Mouse (Mus musculus) forebrain, embryonic 11.5 days (tissue): ENCODE data around the gene Drap1. TPM values are rescaled to one million over a fixed set of nuclear protein-coding genes. Genes with fewer than 3 reads are reported as not detected.

Source experiments
- ATAC-seq: fragments of 200-750 bp; cut with Nextera tagmentation; replicated peaks from 2 replicates; pipeline ENCODE4 v1.8.0; 2017; ENCODE audit warnings: moderate TSS enrichment; ENCODE audit not compliant: low FRiP score
- DNase-seq: peaks from one replicate; pipeline ENCODE4 v3.0.0-alpha.2; 2017; ENCODE audit warnings: low spot score
- H3K27ac ChIP-seq: fragments of 300-500 bp; sonication (generic); 2 replicates; pipeline ENCODE4 v1.5.1; 2014; ENCODE audit warnings: low read depth, low read length
- H3K27me3 ChIP-seq: fragments of 300-500 bp; sonication (generic); 2 replicates; pipeline ENCODE4 v1.6.1; 2014; ENCODE audit warnings: mild to moderate bottlenecking, low read length, mixed read lengths; ENCODE audit not compliant: control insufficient read depth, insufficient read depth
- H3K36me3 ChIP-seq: fragments of 300-500 bp; sonication (generic); 2 replicates; pipeline ENCODE4 v1.6.1; 2014; ENCODE audit warnings: mild to moderate bottlenecking, low read length, moderate library complexity, mixed read lengths; ENCODE audit not compliant: control insufficient read depth, insufficient read depth
- H3K4me1 ChIP-seq: fragments of 300-500 bp; sonication (generic); replicated peaks from 2 replicates; pipeline ENCODE4 v1.6.1; 2014; ENCODE audit warnings: low read length, mixed read lengths; ENCODE audit not compliant: control insufficient read depth, insufficient read depth
- H3K4me2 ChIP-seq: fragments of 300-500 bp; sonication (generic); 2 replicates; pipeline ENCODE4 v1.6.1; 2014; ENCODE audit warnings: low read depth, mild to moderate bottlenecking, low read length, moderate library complexity, mixed read lengths; ENCODE audit not compliant: severe bottlenecking
- H3K4me3 ChIP-seq: fragments of 300-500 bp; sonication (generic); 2 replicates; pipeline ENCODE4 v1.5.1; 2014; ENCODE audit warnings: low read depth, low read length
- H3K9ac ChIP-seq: fragments of 300-500 bp; sonication (generic); 2 replicates; pipeline ENCODE4 v1.6.1; 2014; ENCODE audit warnings: low read length
- H3K9me3 ChIP-seq: fragments of 300-500 bp; sonication (generic); 2 replicates; pipeline ENCODE4 v1.6.1; 2016; ENCODE audit warnings: low read length, mixed read lengths; ENCODE audit not compliant: control insufficient read depth
- WGBS: fragments of 180-500 bp; shearing (Covaris S2); extraction: QIAGEN DNeasy Blood & Tissue Kit; methylation state at CpG from one replicate; pipeline ENCODE4 v1.1.7; 2014; 5-methylcytosine and 5-hydroxymethylcytosine counted together
- polyA plus RNA-seq: library from polyadenylated mRNA; unstranded; fragments of >200 nt; fragmentation: Nextera tagmentation; extraction: Ambion mirVana; gene quantifications from 2 replicates; pipeline ENCODE4 v1.2.1, GENCODE M21; 2014

The Drap1 gene
- polyA plus RNA-seq, 1 experiment from 2014 or later: 202 TPM

DNA sequence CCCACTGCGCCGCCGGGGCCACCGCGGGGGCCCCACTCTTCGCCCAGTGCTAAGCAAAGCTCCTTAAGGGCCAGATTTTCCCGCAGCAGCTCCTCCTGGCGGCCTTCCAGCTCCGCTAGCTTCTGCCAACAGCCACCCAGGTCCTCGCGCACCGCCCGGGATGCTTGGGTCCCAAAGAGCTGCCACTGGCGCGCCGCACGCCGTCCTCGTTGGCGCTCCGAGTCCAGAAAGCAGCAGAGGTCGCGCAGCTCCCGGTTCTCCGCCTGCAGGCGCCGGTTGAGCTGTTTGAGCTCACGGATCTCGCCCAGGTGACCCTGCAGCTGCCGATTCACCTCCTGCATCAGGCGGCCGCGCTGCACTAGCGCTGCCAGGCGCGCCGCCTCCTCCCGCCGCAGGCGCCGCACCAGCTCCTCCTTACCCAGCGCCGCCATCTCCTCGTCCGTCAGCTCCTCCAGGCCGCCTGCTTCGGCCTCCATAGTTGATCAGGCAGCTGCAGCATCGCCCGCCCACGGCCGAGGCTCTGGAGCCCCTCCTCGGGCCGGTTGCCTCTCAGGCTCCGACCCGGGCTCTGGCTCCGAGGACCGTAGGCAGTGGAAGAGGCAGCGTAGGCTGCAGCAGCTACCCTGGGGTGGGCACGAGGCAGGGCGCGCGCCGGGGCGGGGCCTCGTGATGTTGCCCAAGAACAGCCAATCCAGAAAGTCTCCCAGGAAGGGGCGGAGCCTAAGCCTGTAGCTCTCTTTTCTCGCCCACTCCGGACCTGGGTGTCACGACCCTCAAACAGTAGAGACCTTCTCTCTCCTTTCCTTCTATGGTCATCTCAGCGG, 32.4 kb upstream of the Drap1 start:
- no peaks in the 10 kb centered on the region for H3K36me3 ChIP-seq
- peaks cover 21% of the 10 kb centered on the region; the same call in 1 of the 2 replicates for H3K4me1 ChIP-seq
- peak overlapping the region; percentile 74 for H3K27ac ChIP-seq
- H3K4me2 ChIP-seq: peak overlapping the region; percentile 99
- under 1% methylated on average over 70 of the region's 70 CpGs for WGBS
- ATAC-seq (peak; percentile 93), DNase-seq (peak; percentile 96)
- H3K4me3 ChIP-seq: peak overlapping the region; percentile 77
- peak overlapping the region; percentile 79 for H3K9ac ChIP-seq
- peaks cover 6% of the 10 kb centered on the region; the same call in 1 of the 2 replicates for H3K27me3 ChIP-seq
- H3K9me3 ChIP-seq: no peaks in the 10 kb centered on the region

DNA sequence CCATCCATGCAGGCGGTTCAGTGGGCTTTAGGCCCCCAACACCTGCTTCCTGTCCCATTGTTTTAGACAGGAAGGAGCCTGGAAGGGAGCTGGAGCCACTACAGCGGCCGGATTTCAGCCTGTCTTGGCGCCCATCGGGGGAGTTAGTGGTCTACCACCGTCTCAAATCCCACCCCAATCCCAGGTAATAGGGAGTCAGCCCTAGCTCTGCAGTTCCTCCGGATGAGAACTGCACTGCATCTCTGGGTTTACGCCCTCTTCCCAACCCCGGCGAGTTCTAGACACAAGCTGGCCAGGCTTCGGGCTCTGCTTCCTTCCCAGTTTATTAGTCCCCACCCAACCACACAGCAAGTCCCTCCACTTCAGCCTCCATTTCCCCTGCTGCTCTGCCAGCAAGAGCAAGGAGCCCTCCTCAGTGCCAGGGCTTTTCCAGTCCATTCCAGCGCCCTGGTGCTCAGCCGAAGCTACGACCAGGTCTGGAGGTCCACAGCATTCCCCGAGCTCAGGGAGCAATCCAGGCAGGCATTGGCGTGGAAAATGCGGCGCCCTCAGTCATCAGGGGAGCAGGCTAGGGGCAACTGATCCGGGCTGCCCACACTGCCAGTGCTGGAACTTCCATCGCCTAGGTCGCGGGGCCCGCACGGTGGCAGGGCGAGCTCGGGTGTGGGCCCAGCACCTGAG, 31.6 kb upstream of the Drap1 start:
- Histone ChIP-seq H3K36me3 (no peaks in the 10 kb centered on the region), H3K4me1 (peaks cover 19% of the 10 kb centered on the region; the same call in 1 of the 2 replicates), H3K27ac (peak overlapping the region; percentile 74; the same call in 1 of the 2 replicates), H3K9me3 (no peaks in the 10 kb centered on the region), H3K9ac (peak overlapping the region; percentile 79), H3K4me3 (peak overlapping the region; percentile 77), H3K27me3 (peaks cover 6% of the 10 kb centered on the region; the same call in 1 of the 2 replicates), H3K4me2 (peak overlapping the region; percentile 99)
- 4% methylated on average over 26 of the region's 26 CpGs for WGBS
- DNase-seq: no peak
- no peak; the same call in 1 of the 2 replicates for ATAC-seq

DNA sequence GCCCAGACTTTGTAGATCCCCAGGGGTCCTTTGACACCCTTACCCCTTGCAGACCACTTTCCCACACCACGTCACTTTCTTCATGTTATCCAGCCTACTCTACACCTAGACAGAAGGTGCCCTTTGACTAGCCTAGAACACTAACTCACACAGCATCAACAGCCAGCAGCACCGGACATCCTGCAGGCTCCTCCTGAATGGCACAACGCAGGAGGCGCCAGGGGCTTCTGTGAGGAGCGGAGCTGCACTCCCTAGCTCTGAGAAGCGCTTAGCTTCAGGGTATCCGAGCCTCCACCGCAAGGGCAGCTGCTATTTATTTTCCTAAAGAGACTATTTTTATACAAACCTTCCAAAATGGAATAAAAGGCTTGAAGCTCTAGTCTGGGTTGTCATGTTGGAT, 30.8 kb upstream of the Drap1 start:
- WGBS: 62% methylated on average over 8 of the region's 8 CpGs
- H3K27ac ChIP-seq: no peak overlapping the region
- no peak overlapping the region; the same call in 1 of the 2 replicates for H3K9ac ChIP-seq

DNA sequence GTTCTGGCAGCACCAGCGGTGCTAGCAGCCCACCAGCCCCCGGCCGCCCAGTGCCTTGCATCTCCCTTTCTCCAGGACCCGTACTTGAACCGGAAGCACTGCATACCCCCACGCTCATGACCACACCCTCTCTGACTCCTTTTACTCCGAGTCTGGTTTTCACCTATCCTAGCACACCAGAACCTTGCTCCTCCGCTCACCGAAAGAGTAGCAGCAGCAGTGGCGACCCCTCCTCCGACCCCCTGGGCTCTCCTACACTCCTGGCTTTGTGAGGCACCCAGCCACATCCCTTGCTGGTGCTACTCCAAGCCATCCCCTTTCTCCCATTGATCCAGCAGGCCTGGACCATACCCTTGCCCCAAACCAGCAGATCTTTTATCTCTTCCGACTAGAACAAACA, 30.3 kb upstream of the Drap1 start:
- Histone ChIP-seq H3K36me3 (no peaks in the 10 kb centered on the region), H3K27me3 (peaks cover 8% of the 10 kb centered on the region; the same call in 1 of the 2 replicates), H3K9me3 (no peaks in the 10 kb centered on the region), H3K9ac (no peak overlapping the region), H3K27ac (no peak overlapping the region), H3K4me3 (no peak overlapping the region), H3K4me2 (peak overlapping the region; percentile 99), H3K4me1 (peaks cover 16% of the 10 kb centered on the region; the same call in 1 of the 2 replicates)
- no peak for ATAC-seq
- no peak for DNase-seq
- WGBS: 87% methylated on average over 12 of the region's 12 CpGs

More for the DNA sequence above, 30.8 kb upstream of the Drap1 start:
- Histone ChIP-seq H3K4me3 (peak overlapping the region; percentile 77; the same call in 1 of the 2 replicates), H3K4me1 (peaks cover 16% of the 10 kb centered on the region; the same call in 1 of the 2 replicates), H3K4me2 (peak overlapping the region; percentile 99), H3K9me3 (no peaks in the 10 kb centered on the region), H3K27me3 (peaks cover 6% of the 10 kb centered on the region; the same call in 1 of the 2 replicates), H3K36me3 (no peaks in the 10 kb centered on the region)
- DNase-seq (no peak), ATAC-seq (no peak)

DNA sequence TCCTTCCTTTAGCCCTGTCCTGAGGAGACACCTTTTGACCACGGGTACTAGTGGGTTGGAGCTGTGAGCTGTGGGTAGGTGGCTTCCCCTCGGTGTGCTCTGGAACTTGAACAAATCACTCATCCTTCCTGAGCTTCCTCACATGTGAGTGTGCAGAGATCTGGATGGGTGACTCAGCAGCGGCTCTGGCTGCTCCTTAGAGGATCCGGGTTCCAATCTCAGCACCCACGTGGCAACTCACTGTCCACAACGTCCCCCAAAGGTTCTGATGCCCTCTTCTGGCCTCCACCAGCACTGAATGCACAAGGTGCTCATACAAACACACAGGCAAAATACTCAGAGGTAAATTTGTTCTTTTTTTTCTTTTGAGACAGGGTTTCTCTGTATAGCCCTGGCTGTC, 27.0 kb upstream of the Drap1 start:
- H3K9ac ChIP-seq: no peak overlapping the region
- 71% methylated on average over 6 of the region's 6 CpGs for WGBS
- H3K4me3 ChIP-seq: no peak overlapping the region
- no peak overlapping the region for H3K27ac ChIP-seq
- no peak for ATAC-seq
- no peak for DNase-seq
- no peaks in the 10 kb centered on the region for H3K36me3 ChIP-seq
- no peak overlapping the region for H3K4me2 ChIP-seq
- H3K27me3 ChIP-seq: peaks cover 33% of the 10 kb centered on the region
- no peaks in the 10 kb centered on the region for H3K9me3 ChIP-seq
- peaks cover 26% of the 10 kb centered on the region for H3K4me1 ChIP-seq

DNA sequence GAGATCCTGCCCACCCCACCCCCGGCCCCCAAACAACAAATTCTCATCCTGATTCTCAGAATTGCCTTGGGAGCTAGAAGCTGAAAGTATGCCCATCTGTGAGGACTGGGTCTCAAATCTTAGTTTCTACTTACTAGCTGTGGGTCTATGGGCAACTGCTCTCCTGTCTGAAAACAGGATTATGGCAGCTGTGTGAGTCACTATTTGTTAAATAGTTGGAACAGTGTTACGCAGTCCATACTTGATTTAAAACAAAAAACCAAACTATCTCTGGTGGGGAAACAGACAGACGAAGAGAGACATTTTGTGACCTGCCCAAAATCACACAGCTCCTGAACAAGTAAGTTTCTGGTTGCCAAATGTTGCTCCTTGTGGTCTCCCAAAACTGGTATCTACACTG, 24.9 kb upstream of the Drap1 start:
- no peaks in the 10 kb centered on the region for H3K36me3 ChIP-seq
- H3K9ac ChIP-seq: no peak overlapping the region
- no peak overlapping the region for H3K4me3 ChIP-seq
- DNase-seq (no peak), ATAC-seq (no peak)
- no peaks in the 10 kb centered on the region for H3K9me3 ChIP-seq
- 93% methylated on average over 3 of the region's 3 CpGs for WGBS
- peaks cover 13% of the 10 kb centered on the region for H3K4me1 ChIP-seq
- no peak overlapping the region for H3K27ac ChIP-seq
- H3K4me2 ChIP-seq: no peak overlapping the region
- H3K27me3 ChIP-seq: peaks cover 36% of the 10 kb centered on the region

DNA sequence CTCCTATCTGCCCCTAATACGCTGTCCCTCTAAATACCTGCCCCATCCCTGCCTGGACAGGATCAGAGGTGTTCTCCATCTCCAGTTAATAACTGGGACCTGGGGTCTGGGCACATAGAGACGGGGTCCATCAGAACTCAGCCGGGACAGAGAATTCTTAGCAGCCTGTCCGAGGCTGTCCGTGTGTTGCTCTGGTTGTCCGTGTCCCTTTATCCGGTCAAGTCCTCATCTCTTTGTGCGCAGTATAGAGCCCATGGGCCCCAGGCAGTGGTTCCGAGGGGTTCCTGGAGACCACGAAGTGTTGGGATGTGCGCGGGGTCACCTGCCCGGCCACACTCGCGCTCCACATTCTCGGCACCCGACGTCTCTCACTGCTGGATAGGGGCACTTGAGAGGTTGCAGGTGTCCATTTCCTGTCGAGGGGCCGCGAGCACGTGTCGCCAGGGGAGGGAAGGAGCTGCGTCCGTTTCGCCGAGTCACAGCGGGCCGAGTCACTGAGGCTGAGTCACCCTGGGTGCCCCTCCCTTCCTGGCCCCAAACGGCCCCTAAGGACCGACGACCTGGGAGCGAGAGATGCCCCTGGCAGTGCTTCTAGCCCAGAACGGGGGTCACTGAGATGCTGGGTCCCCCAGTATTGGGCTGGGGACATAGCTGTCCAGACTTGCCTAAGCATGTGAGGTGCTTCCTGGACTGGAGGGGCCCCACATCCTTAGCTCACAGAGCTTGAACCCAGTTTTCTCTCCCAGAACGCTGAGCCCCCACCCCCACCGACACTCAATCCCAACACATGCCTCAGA, 23.8 kb upstream of the Drap1 start:
- DNase-seq (no peak), ATAC-seq (no peak)
- H3K27me3 ChIP-seq: peaks cover 36% of the 10 kb centered on the region
- H3K4me2 ChIP-seq: peak overlapping the region; percentile 97
- peak overlapping the region; percentile 50; the same call in 1 of the 2 replicates for H3K4me3 ChIP-seq
- H3K27ac ChIP-seq: no peak overlapping the region
- H3K9ac ChIP-seq: no peak overlapping the region
- H3K36me3 ChIP-seq: no peaks in the 10 kb centered on the region
- 7% methylated on average over 35 of the region's 36 CpGs for WGBS
- H3K9me3 ChIP-seq: no peaks in the 10 kb centered on the region
- H3K4me1 ChIP-seq: peaks cover 13% of the 10 kb centered on the region
